Mouse (Mus musculus) liver, postnatal 0 days (tissue): ENCODE results near the gene Hoxd10.

Experiments
- CTCF ChIP-seq: sonication (generic); IDR thresholded peaks from 2 replicates; pipeline ENCODE4 v1.5.1; 2016; ENCODE audit warnings: antibody characterized with exemption, low read depth
- EP300 ChIP-seq: IDR thresholded peaks from 2 replicates; pipeline ENCODE4 v1.6.1; 2016; ENCODE audit warnings: antibody characterized with exemption, low read depth, mild to moderate bottlenecking

DNA sequence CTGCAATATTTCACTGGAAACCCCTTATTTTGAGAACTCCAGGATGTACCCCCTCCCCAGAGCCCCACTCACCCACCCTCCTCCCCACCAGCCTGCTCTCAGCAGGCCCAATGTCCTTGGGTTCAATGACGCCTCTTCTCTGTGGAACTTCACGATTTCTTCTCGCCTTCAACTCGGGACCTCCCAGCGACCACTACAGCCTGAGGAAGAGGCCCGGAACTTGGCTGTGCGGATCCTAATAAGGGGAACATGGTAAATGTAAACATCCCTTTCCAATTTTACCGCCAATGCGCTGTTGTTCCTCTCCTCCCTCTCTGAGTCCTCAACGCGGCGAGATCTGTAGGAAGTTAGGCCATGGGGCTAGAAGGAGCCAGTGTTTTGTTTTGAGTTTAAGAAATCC is 7.6 kb upstream of the Hoxd10 start:
- no peak for TF ChIP-seq CTCF
- no peak for TF ChIP-seq EP300
